Mouse (Mus musculus): ENCODE results near the gene Tmem274.

The Tmem274 gene

GRCm38 (mm10) chr4:149525170-149525569, 48.0 kb downstream of the Tmem274 start:
- no peak for DNase-seq (ENCODE audit: low spot score in 2 of 2)

- no peak for DNase-seq (ENCODE audit: low spot score in 2 of 2)
Observed at GRCm38 (mm10) chr4:149525811-149526210, 48.6 kb downstream of the Tmem274 start.

- DNase-seq (ENCODE audit: low spot score in 2 of 2), result no peak
Observed at GRCm38 (mm10) chr4:149526330-149526729, 49.2 kb downstream of the Tmem274 start.

GRCm38 (mm10) chr4:149527621-149528354, 50.6 kb downstream of the Tmem274 start:
- no peak for DNase-seq (ENCODE audit: low spot score in 2 of 2)

GRCm38 (mm10) chr4:149529691-149530090, 52.5 kb downstream of the Tmem274 start:
- no peak for DNase-seq (ENCODE audit: low spot score in 2 of 2)

All from cerebellum, postnatal 4 days (tissue).